Mouse (Mus musculus) MEL (cell line): ENCODE results near the gene Mea1.

Source experiments
- CTCF ChIP-seq, 3 experiments: IDR thresholded peaks in 2 of 3; conservative IDR thresholded peaks in 1 of 3; 2 replicates each; pipeline ENCODE4 v1.5.1; 2011 to 2012; ENCODE audit warnings: low read length in 3 of 3, low read depth in 2 of 3, mild to moderate bottlenecking in 2 of 3, improper control_type of control experiment in 1 of 3, inconsistent platforms in 1 of 3, mixed read lengths in 1 of 3, moderate library complexity in 1 of 3; ENCODE audit not compliant: control insufficient read depth in 1 of 3, insufficient read depth in 1 of 3, poor library complexity in 1 of 3, severe bottlenecking in 1 of 3
- SMC3 ChIP-seq: IDR thresholded peaks from 2 replicates; pipeline ENCODE4 v1.6.1; 2011; ENCODE audit warnings: low read depth, low read length, improper control_type of control experiment
- ZNF384 ChIP-seq: IDR thresholded peaks from 2 replicates; pipeline ENCODE4 v1.6.1; 2012; ENCODE audit warnings: low read depth, mild to moderate bottlenecking, inconsistent platforms, low read length, improper control_type of control experiment

DNA sequence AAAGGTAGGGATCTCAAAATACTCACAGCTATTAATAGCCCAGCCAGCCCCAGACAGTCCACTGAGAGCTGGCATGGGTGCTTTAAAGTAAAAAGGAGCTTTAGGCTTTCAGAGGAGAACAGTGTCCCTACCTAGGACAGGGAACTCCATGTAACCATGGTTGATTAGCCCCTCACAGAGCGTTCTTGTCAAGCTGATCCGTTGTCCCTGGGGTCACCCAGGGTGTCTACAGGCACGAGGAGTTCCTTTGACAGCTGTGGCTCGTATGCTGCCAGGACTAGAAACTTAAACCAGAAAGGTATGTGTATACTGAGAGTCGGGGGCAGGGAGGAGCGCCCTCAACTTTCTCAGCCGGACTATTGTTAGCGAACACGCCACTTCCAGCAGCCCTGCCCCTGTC is 318 bp downstream of the Mea1 start:
- no peak for TF ChIP-seq CTCF (IDR thresholded peaks at IDR 0.05 in 2 of 3, conservative IDR thresholded peaks at IDR 0.05 in 1 of 3; ENCODE audit: control insufficient read depth in 1 of 3, insufficient read depth in 1 of 3, low read depth in 2 of 3, low read length in 3 of 3, poor library complexity in 1 of 3, severe bottlenecking in 1 of 3)
- no peak for TF ChIP-seq SMC3
- no peak for TF ChIP-seq ZNF384
